In genomic region chr7:133757961-133758455, GRCm38 (mm10) we compare ENCODE assay signal across 16 mouse cellular contexts. TPM values are rescaled to one million over a fixed set of nuclear protein-coding genes. Genes with fewer than 3 reads are reported as not detected.
DNase-seq lines count a peak whose midpoint lies in the region; ATAC-seq and TF ChIP-seq lines count a peak whose summit lies in the region.
"Had no signal": no experiment of that assay in that cellular context is flagged by ENCODE, and none has a peak within 500 bp of the region (broad histone marks: within the 10 kb centered on the region; RNA-seq: fewer than 3 reads in every experiment).

No protein-coding gene starts in this region.

- DNase-seq in heart, adult 11 months: peak; percentile 70
- no peak for DNase-seq in heart, adult 18-20 months
- DNase-seq in kidney, adult 9 months: no peak
- no peak for DNase-seq in heart, postnatal 25 days (ENCODE audit: low spot score)
- no peak for DNase-seq in testis, postnatal 10 days (ENCODE audit: low spot score)
- DNase-seq: cerebellum, adult 2 months; kidney, adult 2 months; lung, postnatal 10 days had no signal

- peaks cover 38% of the 10 kb centered on the region for H3K4me1 ChIP-seq in E14TG2a.4 (replicated peaks; ENCODE audit: low read depth, low read length)
- H3K4me1 ChIP-seq in forebrain, embryonic 12.5 days: peaks cover 36% of the 10 kb centered on the region
- peaks cover 33% of the 10 kb centered on the region for H3K4me1 ChIP-seq in midbrain, embryonic 12.5 days

- H3K9ac ChIP-seq in forebrain, embryonic 12.5 days: no peak overlapping the region; the same call in 1 of the 2 replicates
- no peak overlapping the region for H3K9ac ChIP-seq in midbrain, embryonic 12.5 days (replicated peaks)
- H3K9ac ChIP-seq: liver, embryonic 12.5 days had no signal

- peaks cover 4% of the 10 kb centered on the region; the same call in 1 of the 2 replicates for H3K9me3 ChIP-seq in E14TG2a.4 (ENCODE audit: low read length)
- H3K9me3 ChIP-seq in forebrain, embryonic 12.5 days: 0 out of 2 replicates have a peak, but pooled peaks cover 3% of the 10 kb centered on the region
- no peaks in the 10 kb centered on the region for H3K9me3 ChIP-seq in midbrain, embryonic 12.5 days
- H3K9me3 ChIP-seq: G1E had no signal

- no peak for TF ChIP-seq CTCF in E14TG2a.4 (conservative IDR thresholded peaks at IDR 0.05; ENCODE audit: low read length)

- H3K27ac ChIP-seq in forebrain, embryonic 12.5 days: peak overlapping the region; percentile 9; the same call in 1 of the 2 replicates
- H3K27ac ChIP-seq in midbrain, embryonic 12.5 days (replicated peaks): no peak overlapping the region
- H3K27ac ChIP-seq: liver, embryonic 12.5 days had no signal

- no peak for ATAC-seq in forebrain, embryonic 12.5 days (ENCODE audit: low FRiP score)
- ATAC-seq in midbrain, embryonic 12.5 days (ENCODE audit: low FRiP score, low read depth): no peak
- ATAC-seq: activated CD4-positive, CD25-positive, alpha-beta regulatory T cell, adult 4 months; liver, embryonic 12.5 days had no signal

- peak overlapping the region; percentile 26; the same call in 1 of the 2 replicates for H3K4me3 ChIP-seq in E14TG2a.4 (replicated peaks; ENCODE audit: low read length)
- H3K4me3 ChIP-seq in forebrain, embryonic 12.5 days (replicated peaks): peak overlapping the region; percentile 21
- peak overlapping the region; percentile 40 for H3K4me3 ChIP-seq in midbrain, embryonic 12.5 days
- H3K4me3 ChIP-seq: liver, embryonic 12.5 days had no signal

- peak overlapping the region; percentile 57 for H3K4me2 ChIP-seq in forebrain, embryonic 12.5 days
- peak overlapping the region; percentile 50 for H3K4me2 ChIP-seq in midbrain, embryonic 12.5 days (replicated peaks)
- H3K4me2 ChIP-seq: liver, embryonic 12.5 days had no signal

- intact Hi-C loops in heart, postnatal 25 days (cut with DNase I): no loop called here

- no peaks in the 10 kb centered on the region for H3K27me3 ChIP-seq in E14TG2a.4 (ENCODE audit: insufficient read depth, low read length)
- no peaks in the 10 kb centered on the region for H3K27me3 ChIP-seq in forebrain, embryonic 12.5 days
- no peaks in the 10 kb centered on the region for H3K27me3 ChIP-seq in midbrain, embryonic 12.5 days
- H3K27me3 ChIP-seq: liver, embryonic 12.5 days had no signal

- H3K36me3 ChIP-seq in E14TG2a.4 (ENCODE audit: insufficient read depth, low read length): peaks cover 11% of the 10 kb centered on the region
- peaks cover 3% of the 10 kb centered on the region; the same call in 1 of the 2 replicates for H3K36me3 ChIP-seq in forebrain, embryonic 12.5 days (replicated peaks)
- peaks cover 9% of the 10 kb centered on the region; the same call in 1 of the 2 replicates for H3K36me3 ChIP-seq in midbrain, embryonic 12.5 days

- WGBS in forebrain, embryonic 12.5 days: 15% methylated on average over 5 of the region's 5 CpGs
- 19% methylated on average over 5 of the region's 5 CpGs for whole genome bisulfite sequencing in midbrain, embryonic 12.5 days

RNA-seq across cellular contexts. Expression of gene Fank1, which starts 18.7 kb away (rescaled TPM):
- not detected for total RNA-seq in heart, adult 18-20 months (2021)
- 1.5 TPM in 2 replicates for polyA plus RNA-seq in forebrain, embryonic 12.5 days (2016; fragmentation: Nextera tagmentation; extraction: Ambion mirVana)
- 2.2 and 2.6 TPM in 2 replicates for polyA plus RNA-seq in midbrain, embryonic 12.5 days (2016; fragmentation: Nextera tagmentation; extraction: Ambion mirVana)
- not detected for total RNA-seq in heart, postnatal 25 days (2021)
- total RNA-seq: G1E; hematopoietic stem cell, adult 5-6 weeks had no signal
- polyA plus RNA-seq: activated CD4-positive, CD25-positive, alpha-beta regulatory T cell, adult 4 months; G1E; spleen, adult 2 months had no signal

RNA-seq across cellular contexts. Expression of gene Dhx32, which starts 24.5 kb away (rescaled TPM):
- 10 to 100 TPM; 38.8 to 48.1 TPM for total RNA-seq in heart, adult 18-20 months (2021)
- 55.7 and 60.5 TPM in 2 replicates for polyA plus RNA-seq in forebrain, embryonic 12.5 days (2016; fragmentation: Nextera tagmentation; extraction: Ambion mirVana)
- 61.1 and 65.8 TPM in 2 replicates for polyA plus RNA-seq in midbrain, embryonic 12.5 days (2016; fragmentation: Nextera tagmentation; extraction: Ambion mirVana)
- total RNA-seq in heart, postnatal 25 days (2021): 10 to 100 TPM; 33.7 to 35.7 TPM

RNA-seq across cellular contexts. Expression of gene Uros, which starts 48.1 kb away (rescaled TPM):
- total RNA-seq in heart, adult 18-20 months (2021): 10 to 100 TPM; 21.2 to 23.2 TPM
- polyA plus RNA-seq in forebrain, embryonic 12.5 days (2016; fragmentation: Nextera tagmentation; extraction: Ambion mirVana): 39.2 and 40.3 TPM in 2 replicates
- 38.1 and 39.9 TPM in 2 replicates for polyA plus RNA-seq in midbrain, embryonic 12.5 days (2016; fragmentation: Nextera tagmentation; extraction: Ambion mirVana)
- total RNA-seq in heart, postnatal 25 days (2021): 10 to 100 TPM; 19.5 to 20.3 TPM

RNA-seq across cellular contexts. Expression of gene Bccip, which starts 48.9 kb away (rescaled TPM):
- total RNA-seq in heart, adult 18-20 months (2021): 10 to 100 TPM; 52.6 to 64.7 TPM
- 160 and 161 TPM in 2 replicates for polyA plus RNA-seq in forebrain, embryonic 12.5 days (2016; fragmentation: Nextera tagmentation; extraction: Ambion mirVana)
- 134 and 139 TPM in 2 replicates for polyA plus RNA-seq in midbrain, embryonic 12.5 days (2016; fragmentation: Nextera tagmentation; extraction: Ambion mirVana)
- 10 to 100 TPM; 46.5 to 57.3 TPM for total RNA-seq in heart, postnatal 25 days (2021)
